23 mouse cellular contexts compared by ENCODE assay signal in the genomic region with DNA sequence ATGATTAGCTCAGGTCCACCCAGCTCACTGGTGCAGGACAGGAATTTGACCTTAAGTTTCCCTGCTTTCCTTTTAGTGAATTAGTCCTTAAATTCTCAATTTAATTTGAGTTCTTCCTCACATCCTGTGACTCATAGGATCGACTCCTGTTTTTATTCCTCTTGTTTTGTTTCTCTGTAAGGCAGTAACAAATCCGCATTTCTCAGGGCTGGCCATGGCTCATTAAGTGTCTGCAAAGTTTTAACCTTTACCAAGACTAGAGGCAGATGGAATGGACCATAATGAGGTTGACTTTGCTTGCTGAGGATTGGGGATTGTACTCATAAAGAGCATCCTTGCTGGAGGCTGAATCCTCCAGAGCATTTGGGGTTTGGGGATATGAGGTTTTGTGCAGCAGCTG.
DNase-seq lines count a peak whose midpoint lies in the region; ATAC-seq and TF ChIP-seq lines count a peak whose summit lies in the region.
"Had no signal": no experiment of that assay in that cellular context is flagged by ENCODE, and none has a peak within 500 bp of the region (broad histone marks: within the 10 kb centered on the region; RNA-seq: fewer than 3 reads in every experiment).

No protein-coding gene starts in this region.

- POLR2A ChIA-PET in Patski (lab: Charles Lee) = no interaction called here

- H3K9ac ChIP-seq in kidney, embryonic 14.5 days (ENCODE audit: low read depth, low read length) = no peak overlapping the region
- H3K9ac ChIP-seq in midbrain, embryonic 11.5 days (ENCODE audit: low read length) = no peak overlapping the region
- no peak overlapping the region for H3K9ac ChIP-seq in midbrain, embryonic 14.5 days (replicated peaks; ENCODE audit: low read length)
- H3K9ac ChIP-seq: embryonic facial prominence, embryonic 12.5 days; forebrain, embryonic 12.5 days had no signal

- H3ac ChIP-seq in myocyte (ENCODE audit: control insufficient read depth, insufficient read length) = no peak overlapping the region

- H3K27me3 ChIP-seq in kidney, embryonic 14.5 days (ENCODE audit: control insufficient read depth, insufficient read depth, low read length) = no peaks in the 10 kb centered on the region
- H3K27me3 ChIP-seq in midbrain, embryonic 11.5 days (ENCODE audit: control insufficient read depth, insufficient read depth, low read length) = no peaks in the 10 kb centered on the region
- H3K27me3 ChIP-seq in midbrain, embryonic 14.5 days (ENCODE audit: control insufficient read depth, insufficient read depth, low read length) = no peaks in the 10 kb centered on the region
- H3K27me3 ChIP-seq in Patski (no peaks in the 10 kb centered on the region), myocyte (ENCODE audit: control insufficient read depth, insufficient read depth, insufficient read length) (no peaks in the 10 kb centered on the region)
- H3K27me3 ChIP-seq: embryonic facial prominence, embryonic 12.5 days; forebrain, embryonic 12.5 days had no signal

- 25% methylated on average over 2 of the region's 2 CpGs for WGBS in kidney, embryonic 14.5 days
- WGBS in midbrain, embryonic 11.5 days = 83% methylated on average over 2 of the region's 2 CpGs
- WGBS in midbrain, embryonic 14.5 days = 81% methylated on average over 2 of the region's 2 CpGs

- in situ Hi-C loops in Patski (cut with MboI; ENCODE audit: low pct_unique_long_range_greater_than_20kb) = no loop called here

- CTCF ChIA-PET in Patski (lab: Charles Lee) = interaction anchor here (1.0 kb wide), 1 partner anchor 84 kb away, joined by 3 read pairs; no protein-coding TSS in a partner anchor

- TF ChIP-seq POLR2A in myocyte (IDR thresholded peaks at IDR 0.05; ENCODE audit: insufficient read length, low read depth) = no peak

- H3K4me1 ChIP-seq in kidney, embryonic 14.5 days (ENCODE audit: control insufficient read depth, insufficient read depth, low read length) = no peaks in the 10 kb centered on the region
- H3K4me1 ChIP-seq in midbrain, embryonic 11.5 days (ENCODE audit: control insufficient read depth, insufficient read depth, low read length) = no peaks in the 10 kb centered on the region
- H3K4me1 ChIP-seq in midbrain, embryonic 14.5 days (ENCODE audit: control insufficient read depth, insufficient read depth, low read length) = no peaks in the 10 kb centered on the region
- H3K4me1 ChIP-seq: embryonic facial prominence, embryonic 12.5 days; forebrain, embryonic 10.5 days; forebrain, embryonic 12.5 days had no signal

- 0 out of 2 replicates have a peak, but pooled peaks have one; percentile 43 for ATAC-seq in kidney, embryonic 14.5 days (ENCODE audit: low FRiP score, low TSS enrichment)
- no peak for ATAC-seq in midbrain, embryonic 11.5 days (ENCODE audit: low FRiP score)
- no peak for ATAC-seq in midbrain, embryonic 14.5 days (ENCODE audit: low FRiP score, low TSS enrichment)
- peak; percentile 97 for ATAC-seq in Patski
- ATAC-seq: forebrain, embryonic 14.5 days; forebrain, embryonic 16.5 days had no signal

- no peak overlapping the region for H3K4me2 ChIP-seq in kidney, embryonic 14.5 days (replicated peaks; ENCODE audit: low read depth, low read length)
- no peak overlapping the region for H3K4me2 ChIP-seq in midbrain, embryonic 11.5 days
- H3K4me2 ChIP-seq in midbrain, embryonic 14.5 days (ENCODE audit: low read length) = no peak overlapping the region
- peak overlapping the region; percentile 28 for H3K4me2 ChIP-seq in myocyte (ENCODE audit: low read depth)
- H3K4me2 ChIP-seq: embryonic facial prominence, embryonic 12.5 days; forebrain, embryonic 12.5 days had no signal

- no peak for TF ChIP-seq CTCF in Patski (IDR thresholded peaks at IDR 0.05)

- H3K27ac ChIP-seq in kidney, embryonic 14.5 days (ENCODE audit: low read depth, low read length) = no peak overlapping the region
- no peak overlapping the region for H3K27ac ChIP-seq in midbrain, embryonic 11.5 days (ENCODE audit: low read depth, low read length)
- H3K27ac ChIP-seq in midbrain, embryonic 14.5 days (replicated peaks; ENCODE audit: low read depth, low read length) = no peak overlapping the region
- H3K27ac ChIP-seq: embryonic facial prominence, embryonic 10.5 days; embryonic facial prominence, embryonic 12.5 days; forebrain, embryonic 10.5 days; forebrain, embryonic 12.5 days had no signal

- no peaks in the 10 kb centered on the region for H3K36me3 ChIP-seq in kidney, embryonic 14.5 days (ENCODE audit: control insufficient read depth, insufficient read depth, low read length)
- H3K36me3 ChIP-seq in midbrain, embryonic 11.5 days (ENCODE audit: control insufficient read depth, insufficient read depth, low read length) = no peaks in the 10 kb centered on the region
- no peaks in the 10 kb centered on the region for H3K36me3 ChIP-seq in midbrain, embryonic 14.5 days (ENCODE audit: control insufficient read depth, insufficient read depth, low read length)
- H3K36me3 ChIP-seq in myocyte (ENCODE audit: control insufficient read depth, insufficient read depth) = no peaks in the 10 kb centered on the region
- H3K36me3 ChIP-seq: embryonic facial prominence, embryonic 10.5 days; embryonic facial prominence, embryonic 12.5 days; forebrain, embryonic 10.5 days; forebrain, embryonic 12.5 days had no signal

- DNase-seq in kidney, adult 11 months = no peak
- DNase-seq in midbrain, embryonic 11.5 days (ENCODE audit: low spot score, missing footprints) = peak; percentile 61
- DNase-seq in midbrain, embryonic 14.5 days = no peak
- peak; percentile 83 for DNase-seq in Patski (ENCODE audit: low read depth, low spot score)
- no peak for DNase-seq in left cerebral cortex, adult 18-20 months (ENCODE audit: low spot score in 2 of 2)
- no peak for DNase-seq in layer of hippocampus, adult 11-12 months (ENCODE audit: low spot score)
- DNase-seq: adrenal gland, adult 8-10 months; adrenal gland, postnatal 14 days; adrenal gland, postnatal 36 days; cerebellum, adult 11-12 months; cerebellum, adult 2 months; cerebellum, adult 9-10 months; cerebellum, postnatal 10 days; cerebellum, postnatal 25 days had no signal

- no peak overlapping the region for H3K4me3 ChIP-seq in kidney, embryonic 14.5 days (ENCODE audit: low read length)
- no peak overlapping the region for H3K4me3 ChIP-seq in midbrain, embryonic 11.5 days (ENCODE audit: low read depth, low read length)
- H3K4me3 ChIP-seq in midbrain, embryonic 14.5 days (replicated peaks; ENCODE audit: low read depth, low read length) = no peak overlapping the region
- no peak overlapping the region for H3K4me3 ChIP-seq in myocyte
- H3K4me3 ChIP-seq: embryonic facial prominence, embryonic 10.5 days; embryonic facial prominence, embryonic 12.5 days; erythroblast, embryonic 14.5 days; forebrain, embryonic 10.5 days; forebrain, embryonic 12.5 days had no signal

- H3K9me3 ChIP-seq in kidney, embryonic 14.5 days (ENCODE audit: control insufficient read depth, low read length) = peaks cover 4% of the 10 kb centered on the region; the same call in 1 of the 2 replicates
- no peaks in the 10 kb centered on the region for H3K9me3 ChIP-seq in midbrain, embryonic 11.5 days (ENCODE audit: control insufficient read depth, low read length)
- H3K9me3 ChIP-seq in midbrain, embryonic 14.5 days (ENCODE audit: control insufficient read depth, low read length) = no peaks in the 10 kb centered on the region
- H3K9me3 ChIP-seq: embryonic facial prominence, embryonic 10.5 days; embryonic facial prominence, embryonic 12.5 days; forebrain, embryonic 10.5 days; forebrain, embryonic 12.5 days had no signal

- no peaks in the 10 kb centered on the region for H3K79me2 ChIP-seq in myocyte (ENCODE audit: control insufficient read depth, insufficient read depth)

TF ChIP-seq in myocyte, 11 proteins besides CTCF, POLR2A, EP300 and RAD21:
- no peak for TF ChIP-seq MAX (IDR thresholded peaks at IDR 0.05; ENCODE audit: low read depth)
- no peak for TF ChIP-seq CEBPB (IDR thresholded peaks at IDR 0.05; ENCODE audit: insufficient read depth, poor library complexity, severe bottlenecking)

Comparison
In these comparisons a context has a peak if more than half of its experiments do, and no peak if none do; other contexts are left out.
1. DNase-seq: peak in midbrain, embryonic 11.5 days (single experiment) and Patski (single experiment); none in kidney, adult 11 months (single experiment), midbrain, embryonic 14.5 days (single experiment), left cerebral cortex, adult 18-20 months (0 of 2) and layer of hippocampus, adult 11-12 months (single experiment).
2. ATAC-seq: peak in kidney, embryonic 14.5 days (single experiment) and Patski (single experiment); none in midbrain, embryonic 11.5 days (single experiment) and midbrain, embryonic 14.5 days (single experiment).